Mouse (Mus musculus) heart, embryonic 13.5 days (tissue): ENCODE measurements at regions not wholly inside any gene's neighbourhood (a gene's known extent, or its start where the extent isn't known, plus 50 kb on each side); places are given as distances from the start of the nearest gene placed in this dataset.

Experiments used
- ATAC-seq: fragments of 200-750 bp; cut with Nextera tagmentation; 2 replicates; pipeline ENCODE4 v1.8.0; 2017; ENCODE audit warnings: moderate TSS enrichment; ENCODE audit not compliant: insufficient number of reproducible peaks, low FRiP score, low TSS enrichment; ENCODE audit errors: extremely low read depth
- H3K27ac ChIP-seq: fragments of 300-500 bp; sonication (generic); replicated peaks from 2 replicates; pipeline ENCODE4 v1.5.1; 2015; ENCODE audit warnings: moderate library complexity, mild to moderate bottlenecking, inconsistent platforms
- H3K27me3 ChIP-seq: fragments of 300-500 bp; sonication (generic); replicated peaks from 2 replicates; pipeline ENCODE4 v1.6.1; 2015; ENCODE audit warnings: mild to moderate bottlenecking, inconsistent platforms
- H3K36me3 ChIP-seq: fragments of 300-500 bp; sonication (generic); 2 replicates; pipeline ENCODE4 v1.6.1; 2015; ENCODE audit warnings: mild to moderate bottlenecking, inconsistent platforms
- H3K4me1 ChIP-seq: fragments of 300-500 bp; sonication (generic); 2 replicates; pipeline ENCODE4 v1.6.1; 2015; ENCODE audit warnings: inconsistent platforms
- H3K4me2 ChIP-seq: fragments of 300-500 bp; sonication (generic); 2 replicates; pipeline ENCODE4 v1.6.1; 2015; ENCODE audit warnings: inconsistent platforms, mild to moderate bottlenecking, moderate library complexity
- H3K4me3 ChIP-seq: fragments of 300-500 bp; sonication (generic); 2 replicates; pipeline ENCODE4 v1.5.1; 2015; ENCODE audit warnings: moderate library complexity, mild to moderate bottlenecking, inconsistent platforms
- H3K9ac ChIP-seq: fragments of 300-500 bp; sonication (generic); 2 replicates; pipeline ENCODE4 v1.6.1; 2015; ENCODE audit warnings: inconsistent platforms, mild to moderate bottlenecking, moderate library complexity
- H3K9me3 ChIP-seq: fragments of 300-500 bp; sonication (generic); 2 replicates; pipeline ENCODE4 v1.6.1; 2016; ENCODE audit warnings: inconsistent platforms
- WGBS: fragments of 180-500 bp; shearing (Covaris S2); methylation state at CpG from one replicate; pipeline ENCODE4 v1.1.7; 2015; ENCODE audit warnings: mixed read lengths; 5-methylcytosine and 5-hydroxymethylcytosine counted together

DNA sequence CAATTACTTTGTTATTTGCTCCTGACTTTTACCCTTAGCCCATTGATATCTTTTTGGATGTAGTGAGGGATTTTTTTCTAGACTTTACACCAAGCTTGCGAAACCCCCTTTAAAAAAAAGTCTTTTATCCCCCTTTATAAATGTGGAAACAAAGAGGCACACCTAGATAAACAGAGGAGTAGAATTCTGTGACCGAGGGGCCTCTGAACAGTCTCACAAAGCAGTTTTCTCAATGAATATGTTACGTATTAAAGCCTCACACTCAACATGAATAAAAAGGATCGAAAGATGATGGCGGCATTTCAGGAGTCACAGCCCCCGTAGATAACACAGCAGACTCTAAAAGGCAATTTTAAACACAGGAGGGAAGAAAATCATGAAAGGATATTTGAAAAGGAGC is 104.2 kb downstream of the Fgf9 start:
- no peaks in the 10 kb centered on the region for H3K36me3 ChIP-seq
- no peak overlapping the region for H3K9ac ChIP-seq
- no peaks in the 10 kb centered on the region for H3K27me3 ChIP-seq
- 73% methylated on average over 6 of the region's 6 CpGs for WGBS
- peaks cover 10% of the 10 kb centered on the region; the same call in 1 of the 2 replicates for H3K4me1 ChIP-seq
- H3K9me3 ChIP-seq, result peaks cover 10% of the 10 kb centered on the region; the same call in 1 of the 2 replicates
- no peak overlapping the region for H3K4me3 ChIP-seq
- no peak for ATAC-seq
- no peak overlapping the region for H3K27ac ChIP-seq
- H3K4me2 ChIP-seq, result no peak overlapping the region

DNA sequence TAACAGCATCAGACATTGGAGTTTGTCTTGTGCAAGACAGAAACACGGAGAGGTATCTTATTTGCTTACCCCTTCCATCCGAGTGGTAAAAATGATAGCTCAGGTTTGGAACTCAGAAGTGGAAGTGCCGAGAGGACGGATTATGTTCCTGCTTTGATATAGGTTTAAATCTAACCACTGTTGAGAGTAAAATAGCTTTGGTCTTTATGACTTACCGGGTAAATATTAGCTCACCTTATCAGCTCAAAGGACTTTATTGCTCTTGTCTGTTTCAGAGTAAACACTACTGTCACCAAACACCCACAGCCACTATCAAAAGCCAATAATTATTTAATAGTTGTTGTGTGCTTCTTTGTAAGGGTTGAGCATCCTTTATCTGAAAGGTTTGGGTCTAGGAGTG is 98.6 kb downstream of the Fgf9 start:
- Histone ChIP-seq H3K27me3 (no peaks in the 10 kb centered on the region), H3K9me3 (peaks cover 3% of the 10 kb centered on the region; the same call in 1 of the 2 replicates), H3K27ac (no peak overlapping the region), H3K36me3 (no peaks in the 10 kb centered on the region), H3K4me1 (no peaks in the 10 kb centered on the region), H3K9ac (no peak overlapping the region), H3K4me2 (no peak overlapping the region), H3K4me3 (no peak overlapping the region)
- 78% methylated on average over 5 of the region's 5 CpGs for WGBS
- no peak for ATAC-seq
